Comparison of ENCODE assay signal across 16 mouse cellular contexts in genomic region chr10:4293418-4293817, GRCm38 (mm10).
"Had no signal": no experiment of that assay in that cellular context is flagged by ENCODE, and none has a peak within 500 bp of the region (broad histone marks: within the 10 kb centered on the region; RNA-seq: fewer than 3 reads in every experiment).

No protein-coding gene starts in this region.

- H3K4me1 ChIP-seq: liver, embryonic 15.5 days; midbrain, embryonic 15.5 days had no signal

- H3K9ac ChIP-seq: liver, embryonic 15.5 days; midbrain, embryonic 15.5 days; stomach, embryonic 15.5 days had no signal

- H3K4me3 ChIP-seq: liver, embryonic 15.5 days; midbrain, embryonic 15.5 days; stomach, embryonic 15.5 days had no signal

- H3K4me2 ChIP-seq: liver, embryonic 11.5 days; liver, embryonic 15.5 days; midbrain, embryonic 11.5 days; midbrain, embryonic 15.5 days; stomach, embryonic 15.5 days had no signal

- H3K36me3 ChIP-seq: liver, embryonic 15.5 days; midbrain, embryonic 15.5 days; stomach, embryonic 15.5 days had no signal

- H3K27me3 ChIP-seq: liver, embryonic 15.5 days; midbrain, embryonic 15.5 days; stomach, embryonic 15.5 days had no signal

- H3K9me3 ChIP-seq: liver, embryonic 15.5 days; midbrain, embryonic 15.5 days; stomach, embryonic 15.5 days had no signal

- DNase-seq: kidney, adult 8-10 months; kidney, postnatal 36 days; layer of hippocampus, adult 9-11 months; layer of hippocampus, postnatal 36 days; lung, adult 2 months; lung, postnatal 14 days; retina, postnatal 1 day; thymus, adult 2 months; thymus, postnatal 25 days had no signal

- ATAC-seq: inflammation-experienced regulatory T-cells, adult 6 months; intestine, postnatal 0 days; midbrain, embryonic 15.5 days had no signal

- H3K27ac ChIP-seq: liver, embryonic 15.5 days; midbrain, embryonic 15.5 days; stomach, embryonic 15.5 days had no signal
